Mouse (Mus musculus) thymus, adult 2 months (tissue): Measurements from ENCODE around the gene Fcho1.

Source experiments
- CTCF ChIP-seq: fragments of 200-500 bp; IDR thresholded peaks from 2 replicates; pipeline ENCODE4 v1.5.1; 2012; ENCODE audit warnings: mild to moderate bottlenecking, control low read depth, low read length, moderate library complexity, borderline replicate concordance; ENCODE audit not compliant: control insufficient read depth, poor library complexity, insufficient read depth; ENCODE audit errors: extremely low read depth
- POLR2A ChIP-seq: fragments of 200-500 bp; IDR thresholded peaks from 2 replicates; pipeline ENCODE4 v1.6.1; 2012; ENCODE audit warnings: mild to moderate bottlenecking, low read length, control low read depth, moderate library complexity; ENCODE audit not compliant: control insufficient read depth, poor library complexity, insufficient read depth; ENCODE audit errors: extremely low read depth

- TF ChIP-seq POLR2A, result no peak
- TF ChIP-seq CTCF, result no peak
Observed at GRCm38 (mm10) chr8:71702087-71702432, 23.5 kb downstream of the Fcho1 start.
